Mouse (Mus musculus) v-Abl transformed pro-B cells (cell line): ENCODE measurements around the gene Fuca1.

Experiments
- in situ Hi-C, 2 experiments: fragments of 400-800 bp; cut with MboI; formaldehyde crosslinking; loops; one replicate each; pipeline ENCODE4 v1.15.1; 2025; ENCODE audit not compliant: unreplicated experiment in 2 of 2

The Fuca1 gene

GRCm38 (mm10) chr4:135919280-135919639, 1.3 kb upstream of the Fuca1 start:
- in situ Hi-C loops, result loop anchor here in 1 of 2 experiments (5.0 kb wide), 1 partner anchor 37 kb away; no protein-coding TSS in a partner anchor

GRCm38 (mm10) chr4:135921257-135922120, 954 bp downstream of the Fuca1 start:
- in situ Hi-C loops, result loop anchor here in 1 of 2 experiments (5.0 kb wide), 1 partner anchor 34 kb away; no protein-coding TSS in a partner anchor

GRCm38 (mm10) chr4:135922190-135922589, 1.7 kb downstream of the Fuca1 start:
- in situ Hi-C loops, result loop anchor here in 1 of 2 experiments (5.0 kb wide), 1 partner anchor 35 kb away; no protein-coding TSS in a partner anchor

GRCm38 (mm10) chr4:135924418-135924817, 3.9 kb downstream of the Fuca1 start:
- in situ Hi-C loops, result loop anchor here in 1 of 2 experiments (5.0 kb wide), 1 partner anchor 37 kb away; no protein-coding TSS in a partner anchor

GRCm38 (mm10) chr4:135925341-135925740, 4.8 kb downstream of the Fuca1 start:
- in situ Hi-C loops, result loop anchor here (25.0 kb wide), 1 partner anchor 413 kb away; no protein-coding TSS in a partner anchor

GRCm38 (mm10) chr4:135926195-135926808, 5.8 kb downstream of the Fuca1 start:
- in situ Hi-C loops, result loop anchor here (25.0 kb wide), 1 partner anchor 414 kb away; no protein-coding TSS in a partner anchor

- in situ Hi-C loops, result loop anchor here (25.0 kb wide), 1 partner anchor 415 kb away; no protein-coding TSS in a partner anchor
Measured at GRCm38 (mm10) chr4:135926861-135927260, 6.3 kb downstream of the Fuca1 start.

GRCm38 (mm10) chr4:135928376-135928775, 7.8 kb downstream of the Fuca1 start:
- in situ Hi-C loops, result loop anchor here (25.0 kb wide), 1 partner anchor 416 kb away; no protein-coding TSS in a partner anchor

- in situ Hi-C loops, result loop anchor here (25.0 kb wide), 1 partner anchor 417 kb away; no protein-coding TSS in a partner anchor
Measured at GRCm38 (mm10) chr4:135929405-135929804, 8.9 kb downstream of the Fuca1 start.

- in situ Hi-C loops, result loop anchor here (25.0 kb wide), 1 partner anchor 418 kb away; no protein-coding TSS in a partner anchor
Measured at GRCm38 (mm10) chr4:135929828-135930227, 9.3 kb downstream of the Fuca1 start.

- in situ Hi-C loops, result loop anchor here (25.0 kb wide), 1 partner anchor 418 kb away; no protein-coding TSS in a partner anchor
Measured at GRCm38 (mm10) chr4:135930239-135930638, 9.7 kb downstream of the Fuca1 start.

GRCm38 (mm10) chr4:135931832-135932231, 11.3 kb downstream of the Fuca1 start:
- in situ Hi-C loops, result loop anchor here (25.0 kb wide), 1 partner anchor 420 kb away; no protein-coding TSS in a partner anchor

- in situ Hi-C loops, result loop anchor here (5.0 to 25.0 kb wide), 2 partner anchors 133 to 423 kb away; no protein-coding TSS in a partner anchor
Measured at GRCm38 (mm10) chr4:135934708-135935500, 14.4 kb downstream of the Fuca1 start.

- in situ Hi-C loops, result loop anchor here (5.0 to 25.0 kb wide), 2 partner anchors 133 to 423 kb away; no protein-coding TSS in a partner anchor
Measured at GRCm38 (mm10) chr4:135935502-135935901, 15.0 kb downstream of the Fuca1 start.

- in situ Hi-C loops, result loop anchor here (5.0 to 25.0 kb wide), 2 partner anchors 137 to 427 kb away; no protein-coding TSS in a partner anchor
Measured at GRCm38 (mm10) chr4:135938858-135939257, 18.3 kb downstream of the Fuca1 start.

GRCm38 (mm10) chr4:135941026-135941425, 20.5 kb downstream of the Fuca1 start:
- in situ Hi-C loops, result loop anchor here (10.0 to 25.0 kb wide), 2 partner anchors 256 to 429 kb away; partner anchors contain the start of gene Ifnlr1 (in 1 of the 2)

GRCm38 (mm10) chr4:135942193-135942592, 21.7 kb downstream of the Fuca1 start:
- in situ Hi-C loops, result loop anchor here (10.0 to 25.0 kb wide), 2 partner anchors 257 to 430 kb away; partner anchors contain the start of gene Ifnlr1 (in 1 of the 2)

- in situ Hi-C loops, result loop anchor here (10.0 to 25.0 kb wide), 2 partner anchors 259 to 431 kb away; partner anchors contain the start of gene Ifnlr1 (in 1 of the 2)
Measured at GRCm38 (mm10) chr4:135943389-135943788, 22.9 kb downstream of the Fuca1 start.

GRCm38 (mm10) chr4:135945706-135946105, 25.2 kb downstream of the Fuca1 start:
- in situ Hi-C loops, result loop anchor here (5.0 to 25.0 kb wide), 3 partner anchors 107 to 433 kb away; partner anchors contain the start of genes Ifnlr1 (in 1 of the 2) and Rpl11 (in 1 of the 2)
